Mouse (Mus musculus): ENCODE results near the gene Ankib1.
"Not testable (repeated sequence)": the region's sequence is repeated elsewhere in the genome, so short reads cannot be mapped to it uniquely, and the experiment has no call there.

Gene Ankib1

DNA sequence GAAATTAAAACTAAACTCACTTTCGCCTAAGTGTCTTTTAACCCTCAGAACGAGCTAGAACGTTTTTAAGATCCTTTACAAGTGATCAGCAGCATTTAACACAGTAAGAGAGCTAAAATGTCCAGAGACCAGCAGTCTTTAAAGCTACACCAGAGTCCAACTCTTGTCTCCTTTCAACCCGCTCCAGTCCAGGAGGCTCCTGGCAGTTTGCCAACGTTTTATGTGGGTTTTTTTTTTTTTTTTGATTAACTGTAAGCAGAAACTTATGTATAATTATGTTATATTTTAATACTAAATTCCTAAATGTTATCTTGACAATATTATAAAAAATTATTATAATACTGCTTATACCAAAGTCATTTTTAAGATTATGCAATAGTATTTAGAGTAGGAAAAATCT lies 73.9 kb downstream of the Ankib1 start:
- in situ Hi-C loops (cut with MboI; ENCODE audit: unreplicated experiment in 2 of 2), result no loop called here

GRCm38 (mm10) chr5:3725491-3725890 lies 77.2 kb downstream of the Ankib1 start:
- in situ Hi-C loops (cut with MboI; ENCODE audit: unreplicated experiment in 2 of 2), result no loop called here

DNA sequence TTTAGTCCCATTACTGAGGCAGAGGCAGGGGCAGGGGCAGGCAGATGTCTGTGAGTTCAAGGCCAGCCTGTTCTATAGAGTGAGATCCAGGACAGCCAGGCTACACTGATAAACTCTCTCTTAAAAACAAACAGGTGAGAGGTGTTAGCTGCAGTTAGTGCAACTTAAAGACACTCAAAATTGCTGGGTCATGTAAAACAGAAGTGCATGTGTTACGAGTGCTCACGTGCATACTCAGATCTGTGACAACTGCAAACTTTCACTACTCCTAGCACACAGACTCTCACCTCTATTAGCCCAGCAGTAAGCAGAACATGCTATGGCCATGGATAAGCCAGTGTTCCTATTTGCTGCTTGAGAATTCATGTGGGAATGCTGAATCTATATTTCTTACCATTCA lies 79.3 kb downstream of the Ankib1 start:
- in situ Hi-C loops (cut with MboI; ENCODE audit: unreplicated experiment in 2 of 2), result no loop called here

DNA sequence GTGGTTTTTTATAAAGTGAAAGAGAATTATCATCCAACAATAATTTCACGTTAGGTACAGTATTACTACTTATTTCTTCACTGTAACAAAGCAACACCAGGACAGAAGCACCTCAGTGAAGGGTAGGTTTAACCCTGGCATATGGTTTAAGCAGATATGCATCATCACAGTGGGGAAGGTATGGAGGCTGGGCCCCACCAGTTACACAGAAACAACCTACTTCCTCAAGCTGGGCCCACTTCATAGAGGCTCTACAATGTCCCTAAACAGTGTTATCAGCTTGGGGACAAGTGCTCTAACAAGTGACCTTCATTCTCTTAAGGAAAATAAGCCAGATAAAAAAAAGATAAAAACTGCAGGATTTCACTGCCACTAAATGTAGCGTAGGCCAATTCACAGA lies 79.9 kb downstream of the Ankib1 start:
- in situ Hi-C loops (cut with MboI; ENCODE audit: unreplicated experiment in 2 of 2), result no loop called here

DNA sequence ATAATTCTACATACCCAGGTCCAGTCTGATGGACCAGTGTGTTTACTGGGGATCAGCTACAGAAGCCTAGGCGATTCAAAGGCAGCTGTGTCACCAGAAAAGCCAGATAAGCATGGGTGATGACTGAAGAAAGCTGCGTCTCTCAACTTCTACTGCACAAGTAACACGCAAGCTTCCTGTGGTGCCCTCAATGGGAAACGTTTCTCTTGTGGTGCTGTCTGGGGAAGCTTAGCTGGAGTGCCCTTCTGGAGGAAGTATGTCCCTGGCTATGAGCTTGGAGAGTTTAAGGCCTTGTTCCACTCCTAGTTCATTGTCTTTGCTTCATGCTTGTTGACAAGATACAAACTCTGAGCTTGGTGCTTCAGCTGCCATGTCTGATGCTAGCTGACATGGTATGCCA lies 83.4 kb downstream of the Ankib1 start:
- in situ Hi-C loops (cut with MboI; ENCODE audit: unreplicated experiment in 2 of 2), result no loop called here

DNA sequence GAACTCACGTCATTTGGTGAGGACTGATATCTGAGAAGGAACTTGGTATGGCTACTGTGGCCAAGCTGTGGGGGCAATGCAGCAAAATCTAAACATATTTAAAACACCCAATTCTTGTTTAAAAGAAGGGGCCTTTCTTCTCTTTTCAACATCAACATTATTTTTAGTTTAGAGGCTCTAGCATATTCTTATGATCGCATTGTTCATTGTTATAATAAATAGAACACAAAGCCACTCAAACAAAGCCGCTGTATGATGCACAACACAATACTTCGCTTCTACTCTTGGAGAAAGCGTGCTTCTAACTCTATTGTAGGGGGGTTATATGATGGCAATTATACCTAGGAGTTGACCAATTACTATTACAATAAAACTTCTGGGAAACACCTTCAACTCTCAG lies 86.9 kb downstream of the Ankib1 start:
- in situ Hi-C loops (cut with MboI; ENCODE audit: unreplicated experiment in 2 of 2), result no loop called here

DNA sequence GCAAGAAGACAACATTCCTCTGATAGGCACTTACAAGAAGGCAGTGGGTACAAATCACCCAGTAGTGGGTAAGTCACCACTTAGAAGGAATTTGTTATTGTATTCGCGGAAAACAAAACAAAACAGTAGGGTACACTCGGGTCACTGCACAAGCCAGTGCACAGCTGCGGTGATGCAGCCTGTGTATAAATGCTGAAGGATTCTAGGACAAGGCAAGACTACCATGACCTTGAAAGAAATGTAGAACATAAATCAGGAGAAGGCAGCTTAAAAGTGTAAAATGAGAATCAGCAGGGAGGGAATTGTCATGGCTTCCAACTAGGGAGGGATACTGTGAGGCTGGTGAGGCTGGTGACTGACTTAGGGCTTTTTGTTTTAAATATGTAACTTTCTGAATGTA lies 100.5 kb downstream of the Ankib1 start:
- in situ Hi-C loops (cut with MboI; ENCODE audit: unreplicated experiment in 2 of 2), result loop anchor here in 1 of 2 experiments (10.0 kb wide), 1 partner anchor 157 kb away; the partner anchor contains the start of gene Fam133b

GRCm38 (mm10) chr5:3700025-3700424 lies 102.7 kb downstream of the Ankib1 start:
- in situ Hi-C loops (cut with MboI; ENCODE audit: unreplicated experiment in 2 of 2), result loop anchor here in 1 of 2 experiments (10.0 kb wide), 1 partner anchor 155 kb away; the partner anchor contains the start of gene Fam133b

DNA sequence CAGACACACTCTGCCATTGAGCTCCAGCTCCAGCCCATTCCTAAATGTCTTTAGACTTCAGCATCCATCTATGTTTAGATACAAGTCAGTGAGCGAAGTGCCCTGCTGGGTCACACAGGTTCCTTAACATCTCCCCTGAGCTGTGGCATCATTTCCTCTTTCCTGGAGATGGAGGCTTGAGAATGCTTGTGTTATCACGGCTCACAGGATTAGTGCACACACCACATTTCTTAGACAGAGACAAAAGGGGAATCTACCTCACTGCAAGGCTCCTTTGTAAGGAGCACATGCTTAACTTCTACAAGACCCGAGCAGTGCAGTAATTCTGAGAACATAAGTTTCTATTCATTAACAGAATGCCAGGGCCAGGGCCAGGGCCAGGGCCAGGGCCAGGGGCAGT lies 106.7 kb downstream of the Ankib1 start:
- in situ Hi-C loops (cut with MboI; ENCODE audit: unreplicated experiment in 2 of 2), result no loop called here

DNA sequence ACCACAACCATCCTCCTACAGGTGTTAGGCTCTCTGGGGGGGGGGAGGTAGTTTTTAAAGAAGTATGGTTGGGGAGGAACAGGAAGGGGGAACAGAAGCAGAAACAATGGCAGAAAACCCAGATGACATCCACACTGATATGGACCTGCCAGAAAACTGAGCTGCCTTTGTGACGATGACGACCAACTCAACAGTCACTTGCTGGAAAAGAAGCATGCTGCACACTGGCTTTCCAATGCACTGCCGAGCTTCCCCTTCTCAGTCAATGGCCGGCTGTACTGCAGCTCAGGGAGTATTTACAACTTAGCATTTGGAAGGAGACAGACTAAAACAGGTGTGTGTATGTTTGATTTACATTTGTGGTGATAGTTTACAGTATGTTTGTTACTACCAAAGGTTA lies 107.5 kb downstream of the Ankib1 start:
- in situ Hi-C loops (cut with MboI; ENCODE audit: unreplicated experiment in 2 of 2), result no loop called here

- in situ Hi-C loops (cut with MboI; ENCODE audit: unreplicated experiment in 2 of 2), result no loop called here
These were observed 109.8 kb downstream of the Ankib1 start for GRCm38 (mm10) chr5:3692956-3693355.

DNA sequence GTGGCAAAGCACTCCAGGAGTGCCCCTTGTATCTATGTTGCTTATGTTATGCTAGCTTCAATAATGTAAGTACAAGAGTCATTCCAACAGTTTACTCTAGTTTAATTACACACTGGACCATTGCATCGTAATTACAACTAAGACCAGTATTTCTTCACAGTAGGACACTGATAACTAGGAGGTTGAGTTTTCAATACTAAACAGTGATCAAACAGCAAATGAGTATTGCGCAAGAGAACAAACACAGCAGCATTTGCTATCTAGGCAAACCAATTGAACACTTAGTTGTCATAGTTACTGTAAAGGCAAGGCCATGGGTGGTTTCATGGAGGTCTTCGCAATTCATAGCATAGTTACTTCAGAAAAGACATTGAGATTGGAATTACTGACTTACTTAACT lies 111.4 kb downstream of the Ankib1 start:
- in situ Hi-C loops (cut with MboI; ENCODE audit: unreplicated experiment in 2 of 2), result no loop called here

GRCm38 (mm10) chr5:3688298-3688697 lies 114.4 kb downstream of the Ankib1 start:
- in situ Hi-C loops (cut with MboI; ENCODE audit: unreplicated experiment in 2 of 2), result no loop called here

DNA sequence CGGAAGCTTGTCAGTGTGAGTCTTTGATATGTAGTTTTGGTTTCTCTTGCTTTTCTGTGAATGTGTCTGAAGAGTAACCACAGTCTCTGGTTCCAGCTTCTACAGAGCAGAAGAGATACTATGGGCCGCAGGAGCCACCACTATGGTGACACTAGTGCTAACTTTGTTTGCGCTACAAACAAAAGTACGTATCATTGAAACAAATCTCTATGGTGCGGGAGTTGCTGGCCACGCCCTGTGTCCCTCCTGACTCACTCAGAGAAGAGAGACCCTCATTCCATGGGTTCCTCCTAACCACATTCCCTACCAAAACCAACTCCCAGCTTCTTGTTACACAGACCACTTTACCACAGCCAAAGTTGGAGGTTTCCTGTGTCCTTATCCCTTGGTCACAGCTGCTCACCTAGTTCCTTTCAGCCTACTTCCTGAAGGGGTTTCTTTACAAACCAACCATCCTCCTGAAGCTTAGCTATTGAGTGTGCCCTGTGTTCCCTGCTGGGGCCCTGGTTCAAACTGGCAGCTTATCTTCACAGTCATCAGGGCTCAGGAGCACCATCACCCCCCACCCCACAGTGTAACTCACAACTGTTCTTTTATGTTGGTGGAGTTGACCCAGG lies 132.7 kb downstream of the Ankib1 start:
- in situ Hi-C loops (cut with MboI; ENCODE audit: unreplicated experiment in 2 of 2), result no loop called here

DNA sequence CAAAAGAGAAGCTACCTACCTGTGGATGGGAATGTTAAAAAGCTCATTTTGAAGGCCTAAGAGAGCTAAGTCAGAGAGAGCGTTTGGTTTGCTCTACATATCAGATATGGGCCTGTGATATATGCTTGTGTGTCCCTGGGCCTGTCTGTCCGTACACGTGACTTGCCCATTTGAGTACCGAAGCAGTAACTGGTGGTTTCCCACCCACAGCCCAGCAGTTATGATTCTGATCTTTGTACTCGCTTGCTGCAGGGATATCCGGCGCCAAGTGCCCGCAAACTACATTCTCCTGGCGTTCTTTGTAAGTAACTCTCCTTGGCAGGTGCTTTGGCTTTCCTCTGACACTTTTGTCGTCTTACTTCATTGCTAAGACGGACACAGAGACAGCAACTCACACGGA lies 136.1 kb downstream of the Ankib1 start:
- in situ Hi-C loops (cut with MboI; ENCODE audit: unreplicated experiment in 2 of 2), result no loop called here

GRCm38 (mm10) chr5:3665225-3665624 lies 137.5 kb downstream of the Ankib1 start:
- in situ Hi-C loops (cut with MboI; ENCODE audit: unreplicated experiment in 2 of 2), result no loop called here

- in situ Hi-C loops (cut with MboI; ENCODE audit: unreplicated experiment in 2 of 2), result no loop called here
These were observed 145.6 kb downstream of the Ankib1 start, which contains the start of gene Gatad1 for GRCm38 (mm10) chr5:3657085-3657484. TSS of gene Gatad1 (minus strand) at chr5:3657185.

GRCm38 (mm10) chr5:3653801-3654200 lies 148.9 kb downstream of the Ankib1 start:
- in situ Hi-C loops (cut with MboI; ENCODE audit: unreplicated experiment in 2 of 2), result no loop called here

DNA sequence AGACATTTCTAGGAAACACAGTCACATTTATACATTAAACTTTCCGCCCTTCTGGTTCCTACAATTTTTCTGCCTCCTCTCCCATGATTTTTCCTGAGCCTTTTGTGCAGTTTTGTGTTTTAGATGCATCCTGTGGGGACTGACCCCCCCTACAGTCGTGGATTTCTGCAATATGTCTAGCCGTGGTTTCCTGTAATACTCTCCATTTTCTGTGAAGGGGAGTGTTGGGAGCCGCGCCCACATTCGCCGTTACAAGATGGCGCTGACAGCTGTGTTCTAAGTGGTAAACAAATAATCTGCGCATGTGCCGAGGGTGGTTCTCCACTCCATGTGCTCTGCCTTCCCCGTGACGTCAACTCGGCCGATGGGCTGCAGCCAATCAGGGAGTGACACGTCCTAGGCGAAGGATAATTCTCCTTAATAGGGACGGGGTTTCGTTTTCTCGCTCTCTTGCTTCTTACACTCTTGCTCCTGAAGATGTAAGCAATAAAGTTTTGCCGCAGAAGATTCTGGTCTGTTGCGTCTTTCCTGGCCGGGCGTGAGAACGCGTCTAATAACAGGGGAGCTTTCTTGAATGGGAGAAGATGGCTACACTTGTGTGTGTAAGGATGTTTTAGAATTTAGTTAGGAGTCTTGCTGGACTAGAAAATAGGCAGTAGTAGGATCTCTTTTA lies 149.7 kb downstream of the Ankib1 start:
- in situ Hi-C loops (cut with MboI; ENCODE audit: unreplicated experiment in 2 of 2), result not testable (repeated sequence)

- in situ Hi-C loops (cut with MboI; ENCODE audit: unreplicated experiment in 2 of 2), result no loop called here
These were observed 151.1 kb downstream of the Ankib1 start for GRCm38 (mm10) chr5:3651621-3652020.

- in situ Hi-C loops (cut with MboI; ENCODE audit: unreplicated experiment in 2 of 2), result no loop called here
These were observed 151.8 kb downstream of the Ankib1 start, which contains the start of gene Tmbim7 for GRCm38 (mm10) chr5:3650881-3651280. TSS of gene Tmbim7 (plus strand) at chr5:3651181.

GRCm38 (mm10) chr5:3648849-3649210 lies 153.9 kb downstream of the Ankib1 start:
- in situ Hi-C loops (cut with MboI; ENCODE audit: unreplicated experiment in 2 of 2), result loop anchor here (5.0 to 25.0 kb wide), 9 partner anchors 153 to 1266 kb away; partner anchors contain the start of genes Cyp51 (in 2 of the 2), Mterf1b (in 2 of the 2), Ankib1 (in 1 of the 2) and Krit1 (in 1 of the 2)
